Mouse (Mus musculus) hindbrain, embryonic 13.5 days (tissue): ENCODE measurements around the gene Chst3. TPM values are rescaled to one million over a fixed set of nuclear protein-coding genes. Genes with fewer than 3 reads are reported as not detected.

Experiments
- ATAC-seq: fragments of 200-750 bp; cut with Nextera tagmentation; 2 replicates; pipeline ENCODE4 v1.8.0; 2017; ENCODE audit warnings: moderate TSS enrichment; ENCODE audit not compliant: low FRiP score
- H3K27ac ChIP-seq: fragments of 300-500 bp; sonication (generic); 2 replicates; pipeline ENCODE4 v1.5.1; 2015; ENCODE audit warnings: inconsistent platforms, mild to moderate bottlenecking, moderate library complexity
- H3K27me3 ChIP-seq: fragments of 300-500 bp; sonication (generic); 2 replicates; pipeline ENCODE4 v1.6.1; 2015; ENCODE audit warnings: mild to moderate bottlenecking, inconsistent platforms
- H3K36me3 ChIP-seq: fragments of 300-500 bp; sonication (generic); 2 replicates; pipeline ENCODE4 v1.6.1; 2015; ENCODE audit warnings: mild to moderate bottlenecking, inconsistent platforms
- H3K4me1 ChIP-seq: fragments of 300-500 bp; sonication (generic); replicated peaks from 2 replicates; pipeline ENCODE4 v1.6.1; 2015; ENCODE audit warnings: inconsistent platforms
- H3K4me2 ChIP-seq: fragments of 300-500 bp; sonication (generic); 2 replicates; pipeline ENCODE4 v1.6.1; 2015; ENCODE audit warnings: inconsistent platforms, mild to moderate bottlenecking, moderate library complexity
- H3K4me3 ChIP-seq: fragments of 300-500 bp; sonication (generic); 2 replicates; pipeline ENCODE4 v1.5.1; 2015; ENCODE audit warnings: mild to moderate bottlenecking, inconsistent platforms
- H3K9ac ChIP-seq: fragments of 300-500 bp; sonication (generic); 2 replicates; pipeline ENCODE4 v1.6.1; 2015; ENCODE audit warnings: mild to moderate bottlenecking, inconsistent platforms
- H3K9me3 ChIP-seq: fragments of 300-500 bp; sonication (generic); 2 replicates; pipeline ENCODE4 v1.6.1; 2016; ENCODE audit warnings: inconsistent platforms
- WGBS: fragments of 180-500 bp; shearing (Covaris S2); methylation state at CpG from one replicate; pipeline ENCODE4 v1.1.7; 2015; 5-methylcytosine and 5-hydroxymethylcytosine counted together
- polyA plus RNA-seq: library from polyadenylated mRNA; unstranded; fragments of >200 nt; fragmentation: Nextera tagmentation; extraction: Ambion mirVana; gene quantifications from 2 replicates; pipeline ENCODE4 v1.2.1, GENCODE M21; 2015

Chst3 gene
- polyA plus RNA-seq, result 1.8 and 2.0 TPM in 2 replicates

DNA sequence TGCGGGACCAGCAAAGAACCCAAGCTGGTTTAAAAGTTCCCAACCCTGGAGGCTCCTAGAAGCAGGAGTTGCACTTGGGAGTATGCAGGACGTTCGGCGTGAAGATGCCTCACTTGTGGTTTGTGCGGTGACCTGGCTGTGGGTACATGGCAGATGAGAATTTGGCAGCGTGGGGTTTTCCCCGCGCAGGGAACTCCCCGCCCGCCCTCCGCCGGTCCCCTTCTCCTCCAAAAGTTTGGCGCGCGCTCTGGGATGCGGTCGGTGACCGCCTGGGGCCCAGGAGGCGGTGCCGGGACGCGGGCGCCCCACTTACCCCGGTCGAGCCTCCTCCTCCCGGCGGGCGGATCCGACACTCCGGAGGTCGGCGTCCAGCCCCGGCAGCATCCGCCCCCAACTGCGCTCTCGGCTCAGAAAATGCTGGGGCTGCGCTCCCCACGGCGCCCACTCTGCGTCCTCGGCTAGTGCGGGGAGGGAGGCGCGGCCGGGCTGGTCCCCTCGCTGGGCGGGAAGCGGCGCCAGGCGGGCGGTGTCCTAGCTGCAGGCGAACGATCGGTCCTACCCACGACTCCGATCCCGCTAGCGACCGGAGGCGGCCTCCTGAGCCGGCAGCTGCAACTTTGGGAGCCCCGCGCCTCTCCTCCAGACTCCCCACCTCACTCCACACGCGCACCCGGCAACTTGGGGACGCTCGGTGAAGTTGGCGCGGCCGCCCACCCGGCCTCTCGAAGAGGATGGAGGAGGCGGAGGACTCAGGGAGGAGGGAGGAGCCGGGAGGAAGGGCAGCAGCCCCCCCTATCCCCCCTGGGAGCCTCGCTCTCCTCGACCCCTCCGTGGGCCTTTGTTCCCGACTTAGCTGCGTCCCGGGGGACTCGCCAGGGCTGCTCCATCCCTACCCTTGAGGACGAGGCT lies at the start of gene Chst3:
Gene Chst3 (minus strand): TSS at position 670 of the 909 bp plus-strand sequence.
- peaks cover 38% of the 10 kb centered on the region for H3K27me3 ChIP-seq
- no peaks in the 10 kb centered on the region for H3K9me3 ChIP-seq
- WGBS, result under 1% methylated on average over 74 of the region's 83 CpGs
- peak within 1 kb of the TSS; percentile 94 for H3K4me2 ChIP-seq
- H3K4me1 ChIP-seq, result peaks cover 55% of the 10 kb centered on the region
- H3K9ac ChIP-seq, result peak within 1 kb of the TSS; percentile 76
- peak; percentile 80 for ATAC-seq
- peak within 1 kb of the TSS; percentile 58 for H3K4me3 ChIP-seq
- no peaks in the 10 kb centered on the region for H3K36me3 ChIP-seq
- H3K27ac ChIP-seq, result peak within 1 kb of the TSS; percentile 71

- ATAC-seq, result no peak
- H3K4me3 ChIP-seq, result no peak overlapping the region
- no peak overlapping the region for H3K4me2 ChIP-seq
- WGBS, result 85% methylated on average over 11 of the region's 11 CpGs
- H3K27me3 ChIP-seq, result no peaks in the 10 kb centered on the region
- no peaks in the 10 kb centered on the region for H3K36me3 ChIP-seq
- no peaks in the 10 kb centered on the region for H3K9me3 ChIP-seq
- no peak overlapping the region for H3K9ac ChIP-seq
- H3K4me1 ChIP-seq, result no peaks in the 10 kb centered on the region
- no peak overlapping the region for H3K27ac ChIP-seq
These were observed 49.7 kb upstream of the Chst3 start for GRCm38 (mm10) chr10:60268738-60269137.

DNA sequence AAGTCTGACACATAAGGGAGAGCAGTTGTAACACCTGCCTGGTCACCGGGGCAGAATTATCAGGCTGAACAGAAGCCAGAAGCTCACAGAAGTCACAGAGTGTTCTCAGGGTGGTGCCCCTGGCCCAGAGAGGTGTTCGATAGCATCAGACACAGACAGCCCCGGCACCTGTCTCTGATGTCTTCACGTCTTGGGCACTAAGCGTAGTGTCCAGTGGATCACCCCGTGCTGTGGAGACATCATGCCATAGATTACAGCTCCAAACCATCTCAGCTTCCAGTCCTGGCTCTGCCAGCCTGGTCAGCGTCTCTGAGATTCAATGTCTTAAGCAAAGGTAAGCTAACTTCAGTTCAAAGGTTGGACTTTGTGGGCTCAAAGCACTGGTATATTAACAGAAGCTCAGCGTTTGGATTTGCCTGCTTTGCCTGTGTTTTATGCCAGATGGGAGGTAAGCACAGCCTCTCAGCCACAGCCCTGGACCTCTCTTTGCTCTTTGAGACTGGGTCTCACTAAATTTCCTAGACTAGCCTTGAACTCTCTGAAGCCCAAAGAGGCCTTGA lies 47.9 kb upstream of the Chst3 start:
- no peaks in the 10 kb centered on the region for H3K36me3 ChIP-seq
- H3K4me1 ChIP-seq, result peaks cover 12% of the 10 kb centered on the region; the same call in 1 of the 2 replicates
- no peak overlapping the region for H3K27ac ChIP-seq
- no peak overlapping the region for H3K4me2 ChIP-seq
- ATAC-seq, result no peak
- no peak overlapping the region for H3K9ac ChIP-seq
- H3K9me3 ChIP-seq, result no peaks in the 10 kb centered on the region
- 91% methylated on average over 8 of the region's 8 CpGs for WGBS
- H3K27me3 ChIP-seq, result no peaks in the 10 kb centered on the region
- no peak overlapping the region for H3K4me3 ChIP-seq

DNA sequence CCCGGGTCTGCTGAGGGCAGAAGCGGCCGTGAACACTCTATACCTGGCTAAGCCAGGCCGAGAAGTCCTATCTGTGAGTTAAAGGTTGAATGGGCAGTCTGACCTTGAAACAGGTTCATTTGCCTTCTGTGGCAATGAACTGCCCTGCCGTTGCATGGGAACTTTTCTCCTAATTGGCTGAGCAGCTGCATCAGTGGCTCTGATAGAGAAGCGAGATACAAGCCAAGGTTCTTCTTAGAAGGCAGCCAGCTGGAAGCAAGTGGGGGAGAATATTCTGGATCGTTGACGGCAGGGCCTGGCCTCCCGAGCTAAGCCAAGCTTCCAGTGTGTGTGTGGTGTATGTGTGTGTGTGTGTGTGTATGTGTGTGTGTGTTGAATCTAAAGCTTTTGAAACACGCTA lies 46.2 kb upstream of the Chst3 start:
- H3K9ac ChIP-seq, result no peak overlapping the region
- H3K9me3 ChIP-seq, result no peaks in the 10 kb centered on the region
- 80% methylated on average over 10 of the region's 10 CpGs for WGBS
- H3K4me3 ChIP-seq, result no peak overlapping the region
- H3K4me2 ChIP-seq, result no peak overlapping the region
- no peaks in the 10 kb centered on the region for H3K36me3 ChIP-seq
- ATAC-seq, result no peak
- no peak overlapping the region for H3K27ac ChIP-seq
- H3K27me3 ChIP-seq, result no peaks in the 10 kb centered on the region
- H3K4me1 ChIP-seq, result peaks cover 13% of the 10 kb centered on the region; the same call in 1 of the 2 replicates

DNA sequence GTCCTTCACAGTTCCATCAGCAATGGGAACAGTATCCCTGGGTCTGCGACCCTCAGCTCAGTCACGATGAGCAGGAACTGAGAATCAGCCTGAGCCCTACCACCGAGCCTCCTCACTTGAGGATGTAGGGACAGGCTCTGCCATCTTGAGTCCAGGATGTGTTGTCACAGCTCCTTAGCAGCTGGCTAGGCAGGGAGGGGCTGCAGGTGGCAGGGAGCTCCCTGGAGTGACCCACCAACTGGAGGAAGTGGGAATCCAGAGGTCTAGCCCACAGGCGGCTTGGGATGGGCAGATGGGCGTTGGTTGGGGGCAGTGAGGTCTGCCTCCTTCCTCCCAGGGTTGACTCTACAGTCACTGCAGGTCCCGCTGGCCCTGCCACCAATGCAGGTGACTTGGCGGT lies 44.3 kb upstream of the Chst3 start:
- Histone ChIP-seq H3K36me3 (no peaks in the 10 kb centered on the region), H3K4me2 (no peak overlapping the region), H3K9me3 (no peaks in the 10 kb centered on the region), H3K4me3 (no peak overlapping the region), H3K27me3 (no peaks in the 10 kb centered on the region), H3K4me1 (peaks cover 13% of the 10 kb centered on the region; the same call in 1 of the 2 replicates), H3K9ac (no peak overlapping the region), H3K27ac (no peak overlapping the region)
- 86% methylated on average over 7 of the region's 7 CpGs for WGBS
- 0 out of 2 replicates have a peak, but pooled peaks have one; percentile 23 for ATAC-seq

GRCm38 (mm10) chr10:60262386-60262785 lies 43.3 kb upstream of the Chst3 start:
- peaks cover 13% of the 10 kb centered on the region; the same call in 1 of the 2 replicates for H3K4me1 ChIP-seq
- H3K27me3 ChIP-seq, result no peaks in the 10 kb centered on the region
- no peak overlapping the region for H3K9ac ChIP-seq
- no peaks in the 10 kb centered on the region for H3K9me3 ChIP-seq
- ATAC-seq, result peak; percentile 85
- peak overlapping the region; percentile 78 for H3K27ac ChIP-seq
- H3K4me3 ChIP-seq, result no peak overlapping the region
- no peak overlapping the region for H3K4me2 ChIP-seq
- 36% methylated on average over 3 of the region's 3 CpGs for WGBS
- no peaks in the 10 kb centered on the region for H3K36me3 ChIP-seq

DNA sequence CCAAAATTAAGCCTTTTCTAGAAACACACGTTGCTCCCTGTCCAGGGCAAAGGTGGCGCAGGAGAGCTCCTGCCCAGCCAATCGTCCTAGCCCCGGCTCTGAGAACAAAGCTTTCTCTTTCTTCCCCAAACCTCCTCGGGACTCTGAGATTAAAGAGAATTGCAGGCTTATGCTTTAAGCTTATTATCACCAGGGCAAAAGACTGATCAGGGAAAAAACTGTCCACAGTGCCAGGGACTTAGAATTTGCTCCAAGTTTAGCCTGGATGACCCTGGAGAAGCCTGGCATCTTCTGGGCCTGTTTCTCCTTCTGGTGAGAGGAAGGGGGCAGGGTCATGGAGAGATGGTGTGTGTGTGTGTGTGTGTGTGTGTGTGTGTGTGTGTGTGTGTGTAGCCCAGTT lies 42.5 kb upstream of the Chst3 start:
- H3K9me3 ChIP-seq, result no peaks in the 10 kb centered on the region
- H3K36me3 ChIP-seq, result no peaks in the 10 kb centered on the region
- H3K9ac ChIP-seq, result no peak overlapping the region
- no peaks in the 10 kb centered on the region for H3K27me3 ChIP-seq
- no peak overlapping the region for H3K4me3 ChIP-seq
- no peak overlapping the region for H3K4me2 ChIP-seq
- WGBS, result 44% methylated on average over 5 of the region's 5 CpGs
- no peak for ATAC-seq
- no peak overlapping the region for H3K27ac ChIP-seq
- peaks cover 13% of the 10 kb centered on the region; the same call in 1 of the 2 replicates for H3K4me1 ChIP-seq

- 93% methylated on average over 5 of the region's 5 CpGs for WGBS
- Histone ChIP-seq H3K27ac (no peak overlapping the region), H3K9ac (no peak overlapping the region), H3K36me3 (no peaks in the 10 kb centered on the region), H3K27me3 (no peaks in the 10 kb centered on the region), H3K9me3 (no peaks in the 10 kb centered on the region), H3K4me2 (no peak overlapping the region), H3K4me3 (no peak overlapping the region), H3K4me1 (peaks cover 13% of the 10 kb centered on the region; the same call in 1 of the 2 replicates)
- ATAC-seq, result no peak
These were observed 41.7 kb upstream of the Chst3 start for GRCm38 (mm10) chr10:60260557-60261294.

GRCm38 (mm10) chr10:60257261-60257825 lies 38.3 kb upstream of the Chst3 start:
- 63% methylated on average over 16 of the region's 16 CpGs for WGBS
- Histone ChIP-seq H3K4me1 (peaks cover 5% of the 10 kb centered on the region; the same call in 1 of the 2 replicates), H3K27me3 (no peaks in the 10 kb centered on the region), H3K4me3 (no peak overlapping the region), H3K9me3 (no peaks in the 10 kb centered on the region), H3K36me3 (no peaks in the 10 kb centered on the region), H3K4me2 (no peak overlapping the region), H3K9ac (no peak overlapping the region), H3K27ac (no peak overlapping the region)
- ATAC-seq, result no peak

DNA sequence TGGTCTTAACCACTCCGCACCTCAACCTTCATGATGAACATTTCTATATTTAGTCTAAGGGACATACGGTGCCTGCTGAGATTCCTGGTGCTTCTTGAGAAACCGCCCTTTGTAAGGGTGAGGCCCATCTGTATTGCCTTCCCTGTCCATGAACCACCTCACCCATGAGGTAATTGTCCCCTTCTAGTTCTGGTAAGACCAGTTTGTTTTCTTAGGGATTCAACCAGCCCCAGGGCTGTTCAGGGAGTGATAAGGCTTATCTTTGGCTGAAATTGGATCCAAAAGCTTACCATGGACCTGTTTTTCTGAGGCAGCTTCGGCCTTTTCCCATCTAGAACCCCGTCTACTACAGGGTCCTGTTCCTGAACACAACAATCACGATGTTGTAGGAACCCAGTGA lies 37.0 kb upstream of the Chst3 start:
- no peaks in the 10 kb centered on the region for H3K4me1 ChIP-seq
- no peak overlapping the region for H3K4me3 ChIP-seq
- no peaks in the 10 kb centered on the region for H3K9me3 ChIP-seq
- H3K4me2 ChIP-seq, result no peak overlapping the region
- WGBS, result 95% methylated on average over 6 of the region's 6 CpGs
- no peak overlapping the region for H3K9ac ChIP-seq
- no peaks in the 10 kb centered on the region for H3K27me3 ChIP-seq
- ATAC-seq, result no peak
- no peaks in the 10 kb centered on the region for H3K36me3 ChIP-seq
- no peak overlapping the region for H3K27ac ChIP-seq

- Histone ChIP-seq H3K4me1 (no peaks in the 10 kb centered on the region), H3K27ac (no peak overlapping the region), H3K4me2 (no peak overlapping the region), H3K36me3 (no peaks in the 10 kb centered on the region), H3K9me3 (no peaks in the 10 kb centered on the region), H3K9ac (no peak overlapping the region), H3K4me3 (no peak overlapping the region), H3K27me3 (no peaks in the 10 kb centered on the region)
- WGBS, result 82% methylated on average over 4 of the region's 4 CpGs
- no peak for ATAC-seq
These were observed 33.5 kb upstream of the Chst3 start for GRCm38 (mm10) chr10:60252606-60253005.

GRCm38 (mm10) chr10:60252187-60252586 lies 33.1 kb upstream of the Chst3 start:
- WGBS, result 69% methylated on average over 4 of the region's 4 CpGs
- Histone ChIP-seq H3K4me3 (no peak overlapping the region), H3K9ac (no peak overlapping the region), H3K36me3 (no peaks in the 10 kb centered on the region), H3K4me2 (no peak overlapping the region), H3K4me1 (no peaks in the 10 kb centered on the region), H3K27me3 (no peaks in the 10 kb centered on the region), H3K9me3 (no peaks in the 10 kb centered on the region), H3K27ac (no peak overlapping the region)
- no peak for ATAC-seq
